Mouse (Mus musculus): Measurements from ENCODE around the gene Btbd19.

GRCm38 (mm10) chr4:117148047-117148713, 22.7 kb upstream of the Btbd19 start:
- TF ChIP-seq CTCF (IDR thresholded peaks at IDR 0.05; ENCODE audit: insufficient read depth, low read length) (no peak), POLR2A (IDR thresholded peaks at IDR 0.05; ENCODE audit: borderline replicate concordance, extremely low read depth, low read depth, low read length) (no peak)

Data from lung, adult 2 months (tissue).